8 mouse cellular contexts compared by ENCODE assay signal in genomic region chr11:97883542-97883917, GRCm38 (mm10). TPM values are rescaled to one million over a fixed set of nuclear protein-coding genes. Genes with fewer than 3 reads are reported as not detected.
DNase-seq lines count a peak whose midpoint lies in the region; ATAC-seq lines count a peak whose summit lies in the region.

No protein-coding gene starts in this region.

- peaks cover 2% of the 10 kb centered on the region for H3K36me3 ChIP-seq in megakaryocyte, embryonic 14.5 days (replicated peaks; ENCODE audit: low read length)

- H3K4me1 ChIP-seq in megakaryocyte, embryonic 14.5 days: peaks cover 22% of the 10 kb centered on the region; the same call in 1 of the 2 replicates

- H3K9me3 ChIP-seq in megakaryocyte, embryonic 14.5 days: peaks cover 2% of the 10 kb centered on the region

- DNase-seq in embryo, embryonic 10 days (ENCODE audit: low spot score): peak; percentile 81
- DNase-seq in gastrocnemius, postnatal 14 days: peak; percentile 58
- peak; percentile 31 to 83 for DNase-seq in left cerebral cortex, postnatal 10 days (ENCODE audit: extremely low spot score in 1 of 2, low spot score in 2 of 2)
- DNase-seq in right cerebral cortex, postnatal 10 days (ENCODE audit: low spot score in 2 of 2): peak; percentile 69 to 74
- peak; percentile 39 to 60 for DNase-seq in urinary bladder, postnatal 36 days (ENCODE audit: low spot score in 2 of 2)

- H3K27me3 ChIP-seq in megakaryocyte, embryonic 14.5 days (replicated peaks): no peaks in the 10 kb centered on the region

- intact Hi-C loops in gastrocnemius, postnatal 14 days (cut with DNase I; ENCODE audit: low total_unique reads): no loop called here
- intact Hi-C loops in left cerebral cortex, postnatal 10 days (cut with DNase I): loop anchor here (5.0 kb wide), 3 partner anchors 41 to 101 kb away; partner anchors contain the start of genes B230217C12Rik, Lasp1 and Rpl23

- H3K4me3 ChIP-seq in megakaryocyte, embryonic 14.5 days (replicated peaks): peak overlapping the region; percentile 92

- ATAC-seq in activated CD4-positive, CD25-positive, alpha-beta regulatory T cell, adult 4 months: peak; percentile 53
- ATAC-seq in inflammation-experienced regulatory T-cells, adult 6 months: peak; percentile 62

RNA-seq across cellular contexts. Expression of gene Fbxo47, which starts 0.4 kb away (rescaled TPM):
- under 1 TPM; 0.29 to 0.74 TPM for polyA plus RNA-seq in activated CD4-positive, CD25-positive, alpha-beta regulatory T cell, adult 4 months (2017; shearing (Covaris generic))
- under 1 TPM; 0.11 to 0.12 TPM for total RNA-seq in gastrocnemius, postnatal 14 days (2021)
- 1 to 10 TPM in 1 of 3 experiments, under 1 TPM in 1, not detected in 1; 0.54 to 1.0 TPM for polyA plus RNA-seq in inflammation-experienced regulatory T-cells, adult 6 months (2017; shearing (Covaris generic))
- under 1 TPM; 0.63 to 0.86 TPM for total RNA-seq in left cerebral cortex, postnatal 10 days (2021)
- polyA plus RNA-seq in megakaryocyte, embryonic 14.5 days (2012; ENCODE audit: insufficient read depth, low replicate concordance): not detected in 2 replicates

RNA-seq across cellular contexts. Expression of gene B230217C12Rik, which starts 43.0 kb away (rescaled TPM):
- 1 to 10 TPM; 1.6 to 1.7 TPM for polyA plus RNA-seq in activated CD4-positive, CD25-positive, alpha-beta regulatory T cell, adult 4 months (2017; shearing (Covaris generic))
- 1 to 10 TPM in 1 of 2 experiments, under 1 TPM in 1; 0.84 to 1.5 TPM for total RNA-seq in gastrocnemius, postnatal 14 days (2021)
- 1 to 10 TPM; 2.1 to 3.0 (median 2.3) TPM for polyA plus RNA-seq in inflammation-experienced regulatory T-cells, adult 6 months (2017; shearing (Covaris generic))
- 10 to 100 TPM; 40.0 to 45.1 TPM for total RNA-seq in left cerebral cortex, postnatal 10 days (2021)
- polyA plus RNA-seq in megakaryocyte, embryonic 14.5 days (2012; ENCODE audit: insufficient read depth, low replicate concordance): 1.7 TPM in 1 of 2 replicates, not detected in the other

Comparison
In these comparisons a context has a peak if more than half of its experiments do, and no peak if none do; other contexts are left out.
1. Peak in every context shown above with its lines: DNase-seq, ATAC-seq and H3K4me3 ChIP-seq.